Mouse (Mus musculus) right cerebral cortex, postnatal 25 days (tissue): ENCODE measurements around the gene Inf2.

Experiments used
- DNase-seq: peaks from one replicate; pipeline ENCODE4 v3.0.0; 2022

The Inf2 gene

GRCm38 (mm10) chr12:112596454-112596853, 7.9 kb downstream of the Inf2 start:
- no peak for DNase-seq

DNA sequence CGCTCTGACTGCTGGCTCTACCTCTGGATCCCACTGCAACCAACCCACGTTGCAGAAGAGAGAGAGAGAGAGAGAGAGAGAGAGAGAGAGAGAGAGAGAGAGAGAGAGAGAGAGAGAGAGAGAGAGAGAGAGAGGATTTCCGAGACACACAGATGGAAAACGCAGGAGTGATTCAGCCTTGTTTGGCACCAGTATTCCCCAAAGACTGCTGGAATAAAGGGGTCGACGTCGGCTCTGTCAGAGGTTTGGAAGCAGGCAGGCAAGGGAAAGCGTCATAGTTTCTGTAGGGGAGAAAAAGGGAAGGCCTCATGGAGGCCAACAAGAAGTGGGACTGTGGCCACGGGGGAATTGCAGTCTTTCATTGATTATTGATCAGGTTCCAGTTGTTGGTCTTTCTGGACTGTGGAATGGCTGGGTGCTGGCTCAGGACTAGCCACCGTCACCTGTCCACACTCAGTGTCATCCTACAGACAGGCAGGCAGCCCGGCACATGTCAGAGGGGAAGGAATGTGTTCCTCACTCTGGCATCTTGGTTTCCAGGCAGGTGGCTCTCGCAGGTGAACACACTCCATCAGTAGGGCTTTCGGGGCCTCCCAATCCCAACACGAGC, 8.4 kb downstream of the Inf2 start:
- DNase-seq = no peak

GRCm38 (mm10) chr12:112597618-112598017, 9.0 kb downstream of the Inf2 start:
- DNase-seq = no peak

DNA sequence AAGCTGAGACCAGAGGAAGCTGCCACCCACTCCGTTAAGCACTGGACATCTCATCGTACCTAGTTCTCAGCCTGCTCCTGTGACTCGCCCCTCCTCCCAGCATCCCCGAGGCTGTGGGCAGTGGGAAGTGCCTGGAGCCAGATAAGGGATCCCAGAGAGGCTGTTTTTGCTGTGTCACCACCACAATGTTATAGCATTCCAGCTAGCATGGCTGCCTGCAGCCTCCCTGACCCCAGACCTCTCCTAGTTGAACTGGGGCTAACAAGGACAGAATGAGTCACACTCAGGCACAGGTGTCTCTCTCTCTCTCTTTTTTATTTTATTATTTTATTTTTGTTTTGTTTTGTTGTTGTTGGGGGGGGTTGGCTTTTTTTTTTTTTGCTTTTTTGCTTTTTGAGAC, 10.6 kb downstream of the Inf2 start:
- no peak for DNase-seq

- DNase-seq = no peak
Observed at GRCm38 (mm10) chr12:112599942-112600611, 11.5 kb downstream of the Inf2 start.

DNA sequence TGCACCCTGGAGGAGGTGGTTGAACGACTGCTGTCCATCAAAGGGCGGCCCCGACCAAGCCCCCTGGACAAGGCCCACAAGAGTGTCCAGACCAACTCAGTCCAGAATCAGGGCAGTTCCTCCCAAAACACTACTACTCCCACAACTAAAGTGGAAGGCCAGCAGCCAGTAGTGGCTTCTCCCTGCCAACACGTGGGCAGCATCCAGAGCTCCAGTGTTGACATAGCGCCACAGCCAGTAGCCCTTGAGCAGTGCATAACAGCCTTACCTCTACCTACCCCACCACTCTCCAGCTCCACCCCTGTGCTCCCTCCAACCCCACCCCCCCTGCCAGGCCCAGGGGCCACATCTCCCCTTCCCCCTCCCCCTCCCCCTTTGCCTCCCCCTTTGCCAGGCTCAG, 15.4 kb downstream of the Inf2 start:
- DNase-seq = no peak

DNA sequence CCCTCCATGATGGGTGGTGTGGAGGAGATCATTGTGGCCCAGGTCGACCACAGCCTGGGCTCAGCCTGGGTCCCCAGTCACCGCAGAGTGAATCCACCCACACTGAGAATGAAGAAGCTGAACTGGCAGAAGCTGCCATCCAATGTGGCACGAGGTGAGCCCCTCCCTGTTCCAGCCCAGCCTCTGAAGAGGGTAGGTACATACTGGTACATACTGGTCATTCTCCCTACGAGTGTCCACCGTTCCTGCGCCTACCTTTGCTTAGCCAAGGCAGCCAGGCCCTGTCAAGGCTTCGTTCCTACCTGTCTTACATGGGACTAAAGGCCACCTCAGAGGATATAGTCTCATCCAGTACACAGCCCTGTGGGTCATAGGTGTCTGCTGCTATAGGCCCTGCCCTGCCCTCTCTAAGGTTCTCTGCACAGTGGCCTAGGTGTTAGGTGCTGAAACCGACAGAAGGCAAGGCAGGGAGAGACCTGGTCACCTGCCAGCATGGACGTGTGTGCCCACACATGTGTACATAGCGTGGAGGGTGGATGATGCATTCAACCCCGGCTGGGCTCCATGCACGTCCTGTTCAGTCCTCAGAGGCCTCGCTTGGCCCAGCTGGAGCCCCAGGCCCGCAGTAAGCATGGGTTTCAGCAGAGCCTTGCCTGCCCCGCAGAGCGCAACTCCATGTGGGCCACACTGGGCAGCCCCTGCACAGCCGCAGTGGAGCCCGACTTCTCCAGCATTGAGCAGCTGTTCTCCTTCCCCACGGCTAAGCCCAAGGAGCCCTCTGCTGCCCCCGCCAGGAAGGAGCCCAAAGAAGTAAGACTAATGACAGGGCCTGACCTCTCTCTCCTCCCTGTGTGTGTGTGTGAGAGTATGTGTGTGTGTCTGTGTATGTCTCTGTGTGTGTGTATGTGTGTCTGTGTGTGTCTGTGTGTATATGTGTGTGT, 16.4 kb downstream of the Inf2 start:
- no peak for DNase-seq

GRCm38 (mm10) chr12:112605766-112606165, 17.2 kb downstream of the Inf2 start:
- DNase-seq = peak; percentile 80

DNA sequence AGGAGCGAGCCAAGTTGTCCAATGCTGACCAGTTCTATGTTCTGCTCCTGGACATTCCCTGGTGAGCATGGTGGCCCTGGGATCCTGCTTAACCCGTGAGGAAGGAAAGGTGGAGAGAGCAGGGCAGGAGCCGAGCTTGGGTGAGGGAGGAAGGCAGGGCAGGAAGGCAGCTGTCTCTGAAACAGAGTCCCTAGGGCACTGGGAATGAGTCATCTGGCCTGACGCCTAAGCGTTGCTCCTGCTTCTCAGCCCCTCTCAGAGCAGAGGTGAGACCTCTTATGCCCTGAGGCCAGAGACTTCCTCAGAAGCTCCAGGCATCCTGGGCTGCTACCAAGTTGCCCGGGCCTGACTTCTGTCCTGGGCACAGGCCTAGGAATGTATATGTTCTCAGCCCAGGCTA, 18.4 kb downstream of the Inf2 start:
- no peak for DNase-seq

- DNase-seq = no peak
Observed at GRCm38 (mm10) chr12:112609031-112609430, 20.4 kb downstream of the Inf2 start.

GRCm38 (mm10) chr12:112616668-112617067, 28.1 kb downstream of the Inf2 start:
- DNase-seq = no peak

DNA sequence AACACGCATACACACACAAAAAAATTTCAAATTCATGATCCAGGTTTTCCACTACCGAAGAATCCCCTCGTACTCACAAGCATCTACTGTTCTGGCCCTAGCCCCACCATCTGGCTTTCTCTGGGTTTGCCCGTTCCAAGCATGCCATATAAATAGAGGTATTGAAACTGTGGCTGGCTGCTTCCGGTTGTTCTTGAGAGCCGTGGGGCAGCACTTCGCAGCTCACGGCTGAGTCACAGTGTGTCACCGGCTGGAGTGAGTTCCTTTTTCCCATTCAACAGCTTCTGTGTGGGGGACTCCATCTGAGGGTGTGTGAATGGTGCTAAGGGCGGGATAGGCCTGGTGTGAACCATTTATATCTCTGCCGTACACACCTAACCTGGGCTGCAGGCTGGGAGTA, 28.6 kb downstream of the Inf2 start:
- DNase-seq = peak; percentile 79

- DNase-seq = peak; percentile 39
Observed at GRCm38 (mm10) chr12:112617898-112618380, 29.4 kb downstream of the Inf2 start.

GRCm38 (mm10) chr12:112618981-112619685, 30.5 kb downstream of the Inf2 start:
- DNase-seq = no peak

DNA sequence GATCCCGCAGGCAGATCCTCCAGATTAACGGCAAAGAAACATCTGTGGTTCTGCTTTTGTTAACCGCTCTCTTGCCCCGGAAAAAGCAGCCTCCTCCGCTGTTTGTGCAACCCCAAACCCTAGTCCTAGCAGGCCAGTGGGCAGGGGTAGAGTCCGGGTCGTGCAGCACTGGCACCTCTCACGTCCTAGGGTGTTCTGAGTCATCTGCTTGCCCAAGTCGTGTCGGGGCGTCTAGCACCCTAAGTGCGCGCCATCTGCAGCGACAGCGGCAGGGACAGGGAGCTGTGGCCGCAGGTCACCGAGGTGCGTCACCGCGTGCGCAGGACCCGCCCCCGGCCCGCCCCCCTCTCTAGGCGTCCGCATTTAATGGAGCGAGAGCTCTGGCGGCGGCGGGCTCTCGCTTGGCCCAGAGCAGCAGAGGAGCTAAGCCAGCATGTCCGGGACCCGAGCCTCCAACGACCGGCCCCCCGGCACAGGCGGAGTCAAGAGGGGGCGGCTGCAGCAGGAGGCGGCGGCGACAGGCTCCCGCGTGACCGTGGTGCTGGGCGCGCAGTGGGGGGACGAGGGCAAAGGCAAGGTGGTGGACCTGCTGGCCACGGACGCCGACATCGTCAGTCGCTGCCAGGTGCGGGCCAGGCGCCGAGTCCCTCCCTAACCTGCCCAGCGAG, 31.2 kb downstream of the Inf2 start, which contains the start of gene Adssl1:
TSS of gene Adssl1 (plus strand) at position 360 of the 668 bp plus-strand sequence.
- no peak for DNase-seq

DNA sequence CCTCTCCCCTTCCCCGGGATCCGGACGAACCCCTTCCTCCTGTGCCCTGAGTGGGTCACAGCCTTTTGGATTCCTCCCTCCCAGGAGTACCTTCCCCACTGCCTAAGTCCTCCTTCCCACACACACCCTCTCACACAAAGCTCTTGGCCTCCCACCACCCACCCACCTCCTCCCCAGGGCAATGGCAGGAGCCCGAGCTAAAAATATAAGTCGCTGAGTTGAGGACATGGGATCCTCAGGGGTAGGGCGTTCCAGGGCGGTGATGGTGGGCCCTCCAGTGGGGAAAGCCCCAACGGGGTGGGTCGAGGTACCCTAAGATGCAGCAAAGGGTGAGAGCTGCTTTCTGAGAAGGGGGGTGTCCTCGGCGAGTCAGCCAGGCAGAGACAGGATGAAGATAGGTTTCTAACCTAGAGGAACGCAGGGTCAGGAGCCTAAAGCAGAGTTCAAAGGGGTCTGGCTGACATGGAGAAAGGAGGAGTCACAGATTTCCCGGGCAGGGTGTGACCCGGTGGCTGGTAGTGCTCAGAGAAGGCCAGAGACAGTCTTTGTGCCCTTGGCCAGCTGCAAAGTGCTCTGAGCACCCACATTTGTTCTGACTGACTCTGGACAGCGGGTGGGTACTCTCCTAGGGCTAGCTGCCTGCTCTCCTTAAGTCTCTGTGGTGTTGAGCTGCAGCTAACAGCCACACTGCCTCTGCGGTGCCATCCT, 31.9 kb downstream of the Inf2 start:
- DNase-seq = no peak

DNA sequence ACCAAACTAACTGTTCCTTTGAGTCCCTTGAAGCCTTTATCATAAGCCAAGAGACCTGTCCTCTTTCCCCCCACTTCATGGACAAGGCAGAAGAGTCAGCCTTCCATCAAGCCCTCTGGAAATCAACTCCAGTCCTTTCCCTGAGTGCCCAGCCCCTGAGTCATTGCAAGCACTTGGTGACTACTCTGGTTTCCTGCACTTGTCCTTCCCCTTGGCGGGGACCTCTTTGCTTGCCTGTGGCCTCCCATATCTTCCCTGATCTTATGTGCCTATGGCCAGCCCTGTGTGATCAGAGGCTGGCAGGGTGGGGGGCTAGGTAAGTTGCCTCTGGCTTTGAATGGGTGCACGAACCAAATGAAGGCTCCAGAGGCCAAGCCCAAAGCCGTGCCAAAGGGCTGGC, 33.3 kb downstream of the Inf2 start:
- no peak for DNase-seq

DNA sequence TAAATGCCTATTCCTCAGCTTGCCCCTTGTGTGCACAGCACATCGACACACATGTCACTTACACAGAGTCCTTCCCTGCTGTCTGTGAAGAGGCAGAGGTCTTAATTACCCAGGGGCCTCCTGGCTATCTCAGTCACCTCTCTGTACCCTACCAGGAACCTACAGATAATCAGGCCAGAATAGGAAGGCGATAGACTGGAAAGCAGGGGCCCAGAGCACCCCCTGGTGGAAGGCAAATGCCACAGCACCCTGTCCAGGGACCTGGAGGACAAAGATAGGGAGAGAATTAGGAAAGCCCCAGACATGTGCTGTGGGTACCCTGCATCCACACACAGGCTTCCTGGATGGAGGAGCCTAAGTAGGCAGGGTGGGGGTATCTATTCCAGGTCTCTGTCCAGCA, 35.2 kb downstream of the Inf2 start:
- no peak for DNase-seq

GRCm38 (mm10) chr12:112625700-112626099, 37.1 kb downstream of the Inf2 start:
- DNase-seq = no peak

DNA sequence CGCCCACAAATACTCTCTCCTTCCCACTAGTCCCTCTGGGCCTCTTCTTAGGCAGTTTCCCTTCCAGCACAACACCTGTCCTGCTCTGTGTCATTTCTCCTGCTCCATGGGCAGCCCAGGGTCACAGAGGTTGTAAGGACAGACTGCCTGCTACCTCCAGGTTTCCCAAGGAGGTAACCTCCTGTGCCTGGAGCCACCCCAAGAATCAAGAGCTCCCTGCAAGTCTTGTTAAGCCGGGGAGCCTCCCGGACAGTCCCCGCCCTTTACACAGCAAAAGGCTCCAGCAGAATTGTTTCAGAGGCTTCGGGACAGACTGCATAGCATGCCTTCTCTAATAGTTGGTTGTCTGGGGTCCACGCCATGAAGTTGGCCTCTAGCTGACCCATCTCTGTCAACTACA, 37.9 kb downstream of the Inf2 start:
- DNase-seq = no peak

DNA sequence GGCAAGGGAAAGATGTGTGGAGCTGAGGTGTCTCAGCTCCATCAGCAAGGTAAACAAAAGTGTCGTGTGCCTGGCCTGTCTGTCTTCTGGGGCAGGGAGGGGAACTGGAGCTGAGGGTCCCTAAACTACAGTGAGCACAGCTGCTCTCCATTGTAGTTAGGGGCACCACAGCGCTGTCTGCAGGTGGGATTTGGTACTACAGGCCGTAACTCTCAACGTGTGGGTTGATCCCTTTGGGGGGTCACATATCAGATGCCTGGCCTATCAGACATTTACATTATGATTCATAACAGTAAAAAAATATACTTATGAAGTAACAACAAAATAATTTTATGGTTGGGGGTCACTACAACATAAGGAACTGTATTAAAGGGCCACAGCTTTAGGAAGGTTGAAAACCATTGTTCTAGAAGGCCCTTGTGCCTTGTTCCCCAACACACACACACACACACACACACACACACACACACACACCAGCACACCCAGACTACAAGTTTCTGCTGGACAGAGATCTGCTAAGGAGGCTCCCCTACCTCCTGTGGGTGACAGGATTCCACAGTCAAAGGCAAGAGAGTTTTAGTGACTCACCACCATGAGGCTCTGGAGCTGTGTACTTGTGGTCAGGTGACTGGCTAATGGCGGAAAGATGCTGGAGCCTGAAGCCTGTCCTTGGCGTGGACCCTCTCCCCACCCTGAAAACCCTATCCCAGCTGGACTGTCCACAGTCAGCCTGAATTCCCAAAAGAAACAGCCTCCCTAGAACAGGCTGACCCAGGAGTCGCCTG, 38.7 kb downstream of the Inf2 start:
- no peak for DNase-seq
